Mouse (Mus musculus): ENCODE results near the gene Cdca4. TPM values are rescaled to one million over a fixed set of nuclear protein-coding genes. Genes with fewer than 3 reads are reported as not detected.

Gene Cdca4
- polyA plus RNA-seq, 1 experiment from 2014 or later, result 199 TPM

GRCm38 (mm10) chr12:112868178-112869087 lies 39.2 kb upstream of the Cdca4 start, which contains the start of gene Gpr132:
Gene Gpr132 (minus strand): TSS chr12:112868228.
- H3K9me3 ChIP-seq, result no peaks in the 10 kb centered on the region
- WGBS, result 66% methylated on average over 13 of the region's 13 CpGs
- DNase-seq (ENCODE audit: extremely low spot score, low spot score), result no peak
- 0 out of 2 replicates have a peak within 1 kb of the TSS, but pooled peaks have one; percentile 8 for H3K27ac ChIP-seq
- no peak within 1 kb of the TSS for H3K4me3 ChIP-seq
- H3K27me3 ChIP-seq (ENCODE audit: poor library complexity, severe bottlenecking), result peaks cover 63% of the 10 kb centered on the region
- H3K4me1 ChIP-seq, result peaks cover 16% of the 10 kb centered on the region
- no peaks in the 10 kb centered on the region for H3K36me3 ChIP-seq (replicated peaks)

- Histone ChIP-seq H3K4me3 (no peak overlapping the region), H3K4me1 (peaks cover 15% of the 10 kb centered on the region), H3K9me3 (no peaks in the 10 kb centered on the region), H3K27ac (no peak overlapping the region), H3K36me3 (replicated peaks) (no peaks in the 10 kb centered on the region), H3K27me3 (ENCODE audit: poor library complexity, severe bottlenecking) (peaks cover 50% of the 10 kb centered on the region)
- WGBS, result 86% methylated on average over 7 of the region's 7 CpGs
- DNase-seq (ENCODE audit: extremely low spot score, low spot score), result no peak
Measured at GRCm38 (mm10) chr12:112867106-112867674, 38.0 kb upstream of the Cdca4 start.

DNA sequence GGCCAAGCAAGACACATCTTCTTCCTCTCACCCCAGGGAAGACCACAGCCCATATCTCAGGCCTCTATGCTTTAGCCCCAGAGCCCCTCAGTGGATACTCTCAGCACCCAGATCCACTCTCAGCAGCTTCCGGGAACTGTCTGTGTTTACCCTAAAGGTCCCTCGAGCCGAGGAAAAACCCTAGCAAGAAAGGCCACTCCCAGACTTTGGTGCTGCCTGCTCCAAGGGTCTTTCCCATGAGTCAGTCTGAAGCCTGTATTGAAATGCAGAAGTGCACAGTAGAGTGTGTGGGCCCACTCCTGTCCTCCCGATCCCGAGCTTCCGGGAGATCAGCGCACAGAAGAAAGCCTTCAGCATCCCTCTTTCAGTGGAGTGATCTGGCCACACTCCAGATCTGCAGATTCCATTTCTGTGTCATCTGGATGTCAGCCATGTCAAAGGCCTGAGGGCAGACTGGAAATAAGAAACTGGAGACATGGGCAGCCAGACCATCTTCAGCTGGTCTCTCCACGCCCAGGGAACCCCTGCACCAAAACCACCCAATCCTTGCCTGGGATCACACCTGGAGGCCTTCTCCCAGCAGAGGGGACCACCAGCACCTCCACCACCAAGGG lies 37.4 kb upstream of the Cdca4 start:
- WGBS, result 82% methylated on average over 8 of the region's 8 CpGs
- DNase-seq (ENCODE audit: extremely low spot score, low spot score), result no peak
- no peaks in the 10 kb centered on the region for H3K36me3 ChIP-seq (replicated peaks)
- H3K4me3 ChIP-seq, result no peak overlapping the region
- no peaks in the 10 kb centered on the region for H3K9me3 ChIP-seq
- H3K27me3 ChIP-seq (ENCODE audit: poor library complexity, severe bottlenecking), result peaks cover 44% of the 10 kb centered on the region
- peaks cover 20% of the 10 kb centered on the region for H3K4me1 ChIP-seq
- no peak overlapping the region for H3K27ac ChIP-seq

- Histone ChIP-seq H3K4me3 (no peak overlapping the region), H3K36me3 (replicated peaks) (no peaks in the 10 kb centered on the region), H3K4me1 (peaks cover 12% of the 10 kb centered on the region), H3K9me3 (no peaks in the 10 kb centered on the region), H3K27me3 (ENCODE audit: poor library complexity, severe bottlenecking) (peaks cover 27% of the 10 kb centered on the region), H3K27ac (no peak overlapping the region)
- DNase-seq (ENCODE audit: extremely low spot score, low spot score), result no peak
- WGBS, result 88% methylated on average over 7 of the region's 7 CpGs
Measured at GRCm38 (mm10) chr12:112864804-112865203, 35.6 kb upstream of the Cdca4 start.

DNA sequence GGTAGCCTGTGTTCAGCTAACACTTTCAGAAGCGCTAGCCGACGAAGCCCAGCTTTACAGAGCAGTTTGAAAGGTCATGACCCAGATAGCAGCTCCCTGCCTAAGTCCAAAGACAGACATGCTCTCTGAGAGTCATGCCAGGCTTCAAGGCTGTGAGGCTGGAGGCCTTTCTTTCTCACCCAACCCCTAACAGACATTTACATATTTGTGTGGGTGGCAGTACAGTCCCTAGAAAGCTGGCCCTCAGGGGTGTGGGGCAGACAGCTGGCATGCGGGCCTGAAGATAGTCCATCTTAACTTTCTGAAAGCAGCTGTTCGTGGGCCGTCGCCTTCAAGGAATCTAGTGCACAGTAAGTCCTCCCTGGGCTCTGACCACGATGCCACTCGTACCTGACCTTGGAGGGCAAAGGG lies 32.7 kb upstream of the Cdca4 start:
- WGBS, result 72% methylated on average over 9 of the region's 9 CpGs
- Histone ChIP-seq H3K4me1 (0 out of 2 replicates have a peak, but pooled peaks cover 6% of the 10 kb centered on the region), H3K9me3 (no peaks in the 10 kb centered on the region), H3K27me3 (ENCODE audit: poor library complexity, severe bottlenecking) (peaks cover 5% of the 10 kb centered on the region; the same call in 1 of the 2 replicates), H3K36me3 (replicated peaks) (no peaks in the 10 kb centered on the region), H3K27ac (no peak overlapping the region), H3K4me3 (no peak overlapping the region)
- no peak for DNase-seq (ENCODE audit: extremely low spot score, low spot score)

DNA sequence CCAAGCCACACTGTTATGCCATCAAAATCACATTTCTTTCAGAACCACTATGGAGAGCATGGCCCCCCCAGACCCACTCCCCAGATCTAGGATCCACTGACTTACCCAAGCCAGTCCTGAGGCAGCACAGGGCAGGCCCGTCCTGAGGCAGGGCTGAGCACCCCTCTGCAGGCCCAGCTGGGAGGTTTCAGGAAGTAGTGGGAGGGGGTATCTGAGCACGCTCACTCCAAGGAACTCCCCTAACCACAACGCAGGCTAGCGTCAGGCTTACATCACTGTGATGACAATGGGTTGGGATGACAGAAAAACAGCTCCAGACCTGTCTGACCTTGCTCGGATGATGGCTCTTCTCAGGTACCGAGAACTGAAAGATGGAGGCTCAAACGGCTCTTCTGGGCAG lies 31.5 kb upstream of the Cdca4 start:
- Histone ChIP-seq H3K4me1 (0 out of 2 replicates have a peak, but pooled peaks cover 6% of the 10 kb centered on the region), H3K9me3 (no peaks in the 10 kb centered on the region), H3K4me3 (no peak overlapping the region), H3K27ac (no peak overlapping the region), H3K36me3 (replicated peaks) (no peaks in the 10 kb centered on the region), H3K27me3 (ENCODE audit: poor library complexity, severe bottlenecking) (no peaks in the 10 kb centered on the region)
- DNase-seq (ENCODE audit: extremely low spot score, low spot score), result no peak
- 72% methylated on average over 7 of the region's 7 CpGs for WGBS

DNA sequence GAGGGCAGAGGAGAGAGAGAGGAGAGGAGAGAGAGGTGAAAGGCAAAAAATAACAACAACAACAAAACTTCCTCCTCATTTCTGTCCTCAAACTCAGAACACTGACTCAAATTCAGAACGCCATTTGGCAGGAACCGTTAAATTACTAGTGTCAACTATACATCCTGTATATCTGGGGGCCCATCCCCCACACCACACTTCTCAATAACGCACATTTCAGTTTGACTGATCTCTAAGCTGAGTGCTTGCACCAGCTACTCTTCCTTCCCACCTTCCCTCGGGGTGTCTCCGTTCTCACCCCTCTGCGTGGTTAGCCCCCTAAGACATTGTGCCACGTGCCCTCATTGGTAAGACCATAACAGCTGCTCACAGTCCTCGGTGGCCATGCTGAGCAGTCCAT lies 30.7 kb upstream of the Cdca4 start:
- Histone ChIP-seq H3K36me3 (replicated peaks) (no peaks in the 10 kb centered on the region), H3K9me3 (no peaks in the 10 kb centered on the region), H3K4me1 (0 out of 2 replicates have a peak, but pooled peaks cover 6% of the 10 kb centered on the region), H3K27ac (no peak overlapping the region), H3K4me3 (no peak overlapping the region), H3K27me3 (ENCODE audit: poor library complexity, severe bottlenecking) (no peaks in the 10 kb centered on the region)
- 83% methylated on average over 8 of the region's 8 CpGs for WGBS
- no peak for DNase-seq (ENCODE audit: extremely low spot score, low spot score)

- WGBS, result 87% methylated on average over 9 of the region's 9 CpGs
- DNase-seq (ENCODE audit: extremely low spot score, low spot score), result no peak
- Histone ChIP-seq H3K27me3 (ENCODE audit: poor library complexity, severe bottlenecking) (no peaks in the 10 kb centered on the region), H3K4me3 (no peak overlapping the region), H3K27ac (no peak overlapping the region), H3K4me1 (0 out of 2 replicates have a peak, but pooled peaks cover 6% of the 10 kb centered on the region), H3K9me3 (no peaks in the 10 kb centered on the region), H3K36me3 (replicated peaks) (no peaks in the 10 kb centered on the region)
Measured at GRCm38 (mm10) chr12:112858581-112859336, 29.5 kb upstream of the Cdca4 start.

DNA sequence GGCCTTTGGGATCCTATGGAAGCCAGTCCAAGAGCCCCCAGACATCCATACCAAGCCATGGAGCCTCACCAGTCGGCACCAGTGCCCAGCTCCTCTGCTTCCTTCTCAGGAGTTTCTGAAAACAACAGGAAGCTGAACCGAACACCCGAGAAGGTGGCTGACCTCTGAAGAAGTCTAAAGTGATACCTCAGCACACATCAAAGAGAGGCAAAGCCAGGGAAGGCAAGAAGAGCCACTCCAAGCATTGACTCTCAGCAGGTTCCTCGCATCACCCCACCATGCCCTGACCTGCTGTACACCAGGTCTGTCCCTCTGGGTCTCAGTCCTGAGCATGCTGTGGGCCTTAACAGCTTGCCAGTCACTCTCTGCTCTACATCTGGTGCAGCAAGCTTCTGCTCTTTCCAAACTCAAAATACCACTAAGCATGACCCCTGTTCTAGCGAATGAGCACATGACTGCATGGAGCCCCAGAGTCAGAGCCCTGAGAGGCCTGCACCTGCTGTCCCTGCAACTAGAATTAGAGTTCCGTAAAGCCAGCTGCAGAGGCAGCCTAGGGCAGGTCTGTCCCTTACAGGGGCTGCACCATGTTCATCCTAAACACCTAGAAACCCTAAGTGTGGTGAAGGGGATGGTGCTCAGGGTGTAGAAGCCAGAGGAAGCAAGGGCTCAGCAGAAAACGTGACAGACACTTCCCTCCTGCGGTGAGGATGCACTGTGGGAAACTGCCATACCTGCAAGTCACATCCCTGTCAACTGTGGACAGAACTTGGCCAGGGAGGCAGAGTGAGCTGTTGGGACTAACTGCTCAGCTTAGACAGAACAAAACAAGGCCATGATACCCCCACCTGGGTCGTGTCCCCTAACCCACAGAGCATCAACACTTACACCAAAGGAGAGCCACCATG lies 28.1 kb upstream of the Cdca4 start:
- H3K27ac ChIP-seq, result no peak overlapping the region
- DNase-seq (ENCODE audit: extremely low spot score, low spot score), result no peak
- no peaks in the 10 kb centered on the region for H3K9me3 ChIP-seq
- 0 out of 2 replicates have a peak, but pooled peaks cover 6% of the 10 kb centered on the region for H3K4me1 ChIP-seq
- H3K4me3 ChIP-seq, result no peak overlapping the region
- WGBS, result 72% methylated on average over 9 of the region's 9 CpGs
- no peaks in the 10 kb centered on the region for H3K36me3 ChIP-seq (replicated peaks)
- H3K27me3 ChIP-seq (ENCODE audit: poor library complexity, severe bottlenecking), result no peaks in the 10 kb centered on the region

GRCm38 (mm10) chr12:112856338-112856737 lies 27.1 kb upstream of the Cdca4 start:
- 92% methylated on average over 3 of the region's 3 CpGs for WGBS

DNA sequence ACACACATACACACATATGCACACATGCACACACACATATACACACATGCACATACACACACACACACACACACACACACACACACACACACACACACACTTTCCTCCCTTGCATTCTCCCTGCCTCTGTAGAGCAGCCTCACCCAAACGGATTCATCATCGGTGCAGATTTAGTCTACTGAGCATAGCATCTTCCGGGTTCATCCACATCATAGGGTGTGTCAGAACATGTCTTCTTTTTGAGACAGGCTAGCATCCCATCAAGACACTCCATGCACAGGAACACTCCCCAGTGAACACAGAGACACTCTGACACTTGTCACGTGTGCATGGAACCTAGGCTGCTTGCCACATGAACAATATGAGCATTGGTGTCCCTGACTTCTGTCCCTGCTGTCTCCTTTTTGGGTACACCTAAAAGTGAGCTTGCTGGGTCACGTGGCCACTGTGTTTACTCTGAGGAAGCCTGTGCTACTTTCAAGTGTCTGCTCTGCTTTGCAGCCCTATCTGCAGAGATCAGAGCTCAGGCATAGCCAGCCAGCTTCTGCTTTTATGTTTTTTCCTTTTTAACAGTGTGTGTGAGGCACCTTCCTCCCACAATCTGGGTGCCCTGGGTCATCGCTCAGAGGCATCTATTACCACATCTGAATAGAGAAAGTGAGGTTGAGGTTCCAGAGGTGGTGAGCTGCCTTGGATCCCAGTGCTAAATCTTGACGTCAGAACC lies 25.5 kb upstream of the Cdca4 start:
- H3K36me3 ChIP-seq (replicated peaks), result no peaks in the 10 kb centered on the region
- WGBS, result 76% methylated on average over 7 of the region's 7 CpGs
- H3K4me1 ChIP-seq, result no peaks in the 10 kb centered on the region
- no peaks in the 10 kb centered on the region for H3K9me3 ChIP-seq
- no peak overlapping the region for H3K27ac ChIP-seq
- no peak for DNase-seq (ENCODE audit: extremely low spot score, low spot score)
- H3K4me3 ChIP-seq, result no peak overlapping the region
- no peaks in the 10 kb centered on the region for H3K27me3 ChIP-seq (ENCODE audit: poor library complexity, severe bottlenecking)

More at GRCm38 (mm10) chr12:112856338-112856737, 27.1 kb upstream of the Cdca4 start:
- H3K27ac ChIP-seq, result no peak overlapping the region
- no peak for DNase-seq (ENCODE audit: extremely low spot score, low spot score)
- H3K27me3 ChIP-seq (ENCODE audit: poor library complexity, severe bottlenecking), result no peaks in the 10 kb centered on the region
- H3K9me3 ChIP-seq, result no peaks in the 10 kb centered on the region
- no peak overlapping the region for H3K4me3 ChIP-seq
- H3K36me3 ChIP-seq (replicated peaks), result no peaks in the 10 kb centered on the region
- no peaks in the 10 kb centered on the region for H3K4me1 ChIP-seq
